Mouse (Mus musculus) G1E (cell line): ENCODE data around the gene Rapgef2. TPM values are rescaled to one million over a fixed set of nuclear protein-coding genes. Genes with fewer than 3 reads are reported as not detected.

ENCODE experiments used
- ATAC-seq: 2 replicates; pipeline ENCODE4 v1.8.0; 2016; ENCODE audit warnings: mild to moderate bottlenecking; ENCODE audit not compliant: insufficient number of reproducible peaks, poor library complexity, low FRiP score, severe bottlenecking; ENCODE audit errors: extremely low read depth
- DNase-seq: peaks from one replicate; pipeline ENCODE4 v3.0.0; 2012; ENCODE audit warnings: low spot score
- H3K27me3 ChIP-seq: 2 replicates; pipeline ENCODE4 v1.6.1; 2012; ENCODE audit warnings: mild to moderate bottlenecking, low read length, inconsistent platforms; ENCODE audit not compliant: insufficient read depth
- H3K36me3 ChIP-seq: replicated peaks from 2 replicates; pipeline ENCODE3; 2012; ENCODE audit warnings: mild to moderate bottlenecking, inconsistent platforms
- H3K4me1 ChIP-seq: 2 replicates; pipeline ENCODE4 v1.6.1; 2012; ENCODE audit warnings: low read depth, low read length, inconsistent platforms, mixed read lengths; ENCODE audit not compliant: insufficient read depth
- H3K4me3 ChIP-seq: 2 replicates; pipeline ENCODE4 v1.5.1; 2012; ENCODE audit warnings: low read depth, mild to moderate bottlenecking, inconsistent platforms, low read length, moderate library complexity, mixed read lengths
- H3K9me3 ChIP-seq: replicated peaks from 2 replicates; pipeline ENCODE4 v1.6.1; 2012; ENCODE audit warnings: inconsistent platforms
- CTCF ChIP-seq: IDR thresholded peaks from 2 replicates; pipeline ENCODE4 v1.5.1; 2012; ENCODE audit warnings: low read depth, low read length, inconsistent platforms, mixed read lengths
- GATA1 ChIP-seq: IDR thresholded peaks from 2 replicates; pipeline ENCODE4 v1.6.1; 2012; ENCODE audit warnings: borderline replicate concordance, low read length, inconsistent platforms, mixed read lengths
- GATA2 ChIP-seq: IDR thresholded peaks from 2 replicates; pipeline ENCODE4 v1.6.1; 2012; ENCODE audit warnings: low read depth, low read length, inconsistent platforms, borderline replicate concordance
- POLR2AphosphoS5 ChIP-seq: IDR thresholded peaks from 2 replicates; pipeline ENCODE4 v1.6.1; 2012; ENCODE audit warnings: low read depth, low read length, inconsistent platforms; ENCODE audit not compliant: insufficient replicate concordance
- TAL1 ChIP-seq: conservative IDR thresholded peaks from 2 replicates; pipeline ENCODE4 v1.6.1; 2012; ENCODE audit warnings: low read depth, low read length, inconsistent platforms, mixed read lengths
- polyA plus RNA-seq: library from polyadenylated mRNA; stranded (reverse); fragments of >175 nt; gene quantifications from 2 replicates; pipeline ENCODE4 v1.2.3, GENCODE M21; 2012
- total RNA-seq, 2 experiments: library from RNA; stranded (forward) in 1 of 2; stranded (reverse) in 1 of 2; fragments of 200-1000 nt in 1 of 2; fragments of >200 nt in 1 of 2; fragmentation: Nextera tagmentation in 1 of 2; gene quantifications; 2 replicates each; pipeline ENCODE4 v1.2.3; 2014 to 2017

Rapgef2 gene
- total and polyA plus RNA-seq, 3 experiments = 2.9 to 22.1 (median 18.7) TPM

GRCm38 (mm10) chr3:79073541-79074244, 212.6 kb downstream of the Rapgef2 start:
- Histone ChIP-seq H3K4me3 (no peak overlapping the region), H3K9me3 (peaks cover 1% of the 10 kb centered on the region), H3K27me3 (no peaks in the 10 kb centered on the region), H3K36me3 (peaks cover 44% of the 10 kb centered on the region), H3K4me1 (peaks cover 2% of the 10 kb centered on the region; the same call in 1 of the 2 replicates)
- no peak for DNase-seq
- ATAC-seq = no peak
- TF ChIP-seq TAL1 (no peak), GATA1 (no peak), GATA2 (no peak), POLR2AphosphoS5 (no peak), CTCF (no peak)

GRCm38 (mm10) chr3:79071561-79071960, 214.8 kb downstream of the Rapgef2 start:
- TF ChIP-seq GATA2 (no peak), GATA1 (no peak), CTCF (no peak), POLR2AphosphoS5 (no peak), TAL1 (no peak)
- peaks cover 46% of the 10 kb centered on the region for H3K36me3 ChIP-seq
- H3K4me1 ChIP-seq = peaks cover 2% of the 10 kb centered on the region; the same call in 1 of the 2 replicates
- H3K4me3 ChIP-seq = no peak overlapping the region
- H3K27me3 ChIP-seq = no peaks in the 10 kb centered on the region
- DNase-seq = no peak
- peaks cover 4% of the 10 kb centered on the region for H3K9me3 ChIP-seq
- ATAC-seq = no peak

- H3K27me3 ChIP-seq = no peaks in the 10 kb centered on the region
- DNase-seq = no peak
- peaks cover 56% of the 10 kb centered on the region for H3K36me3 ChIP-seq
- H3K4me1 ChIP-seq = peaks cover 2% of the 10 kb centered on the region; the same call in 1 of the 2 replicates
- TF ChIP-seq TAL1 (no peak), POLR2AphosphoS5 (no peak), GATA1 (no peak), GATA2 (no peak), CTCF (no peak)
- H3K9me3 ChIP-seq = peaks cover 6% of the 10 kb centered on the region
- no peak overlapping the region for H3K4me3 ChIP-seq
- no peak for ATAC-seq
These were observed 216.4 kb downstream of the Rapgef2 start for GRCm38 (mm10) chr3:79069891-79070290.

- Histone ChIP-seq H3K27me3 (no peaks in the 10 kb centered on the region), H3K9me3 (peaks cover 6% of the 10 kb centered on the region), H3K36me3 (peaks cover 56% of the 10 kb centered on the region), H3K4me1 (peaks cover 2% of the 10 kb centered on the region; the same call in 1 of the 2 replicates), H3K4me3 (no peak overlapping the region)
- ATAC-seq (no peak), DNase-seq (no peak)
- no peak for TF ChIP-seq CTCF
- TF ChIP-seq TAL1 = no peak
- no peak for TF ChIP-seq POLR2AphosphoS5
- no peak for TF ChIP-seq GATA2
- no peak for TF ChIP-seq GATA1
These were observed 217.3 kb downstream of the Rapgef2 start for GRCm38 (mm10) chr3:79068976-79069375.

- DNase-seq (no peak), ATAC-seq (no peak)
- H3K4me3 ChIP-seq = no peak overlapping the region
- H3K9me3 ChIP-seq = peaks cover 6% of the 10 kb centered on the region
- no peaks in the 10 kb centered on the region for H3K27me3 ChIP-seq
- peaks cover 52% of the 10 kb centered on the region for H3K36me3 ChIP-seq
- peaks cover 5% of the 10 kb centered on the region for H3K4me1 ChIP-seq
- TF ChIP-seq POLR2AphosphoS5 = no peak
- no peak for TF ChIP-seq GATA1
- TF ChIP-seq TAL1 = no peak
- TF ChIP-seq GATA2 = no peak
- no peak for TF ChIP-seq CTCF
These were observed 219.8 kb downstream of the Rapgef2 start for GRCm38 (mm10) chr3:79066455-79067055.

GRCm38 (mm10) chr3:79064096-79064495, 222.2 kb downstream of the Rapgef2 start:
- H3K9me3 ChIP-seq = peaks cover 6% of the 10 kb centered on the region
- ATAC-seq (no peak), DNase-seq (no peak)
- H3K27me3 ChIP-seq = no peaks in the 10 kb centered on the region
- H3K36me3 ChIP-seq = peaks cover 39% of the 10 kb centered on the region
- H3K4me3 ChIP-seq = no peak overlapping the region
- peaks cover 7% of the 10 kb centered on the region for H3K4me1 ChIP-seq
- no peak for TF ChIP-seq POLR2AphosphoS5
- TF ChIP-seq CTCF = no peak
- no peak for TF ChIP-seq GATA2
- no peak for TF ChIP-seq TAL1
- no peak for TF ChIP-seq GATA1
